Mouse (Mus musculus): ENCODE measurements around the gene Map4k3. TPM values are rescaled to one million over a fixed set of nuclear protein-coding genes. Genes with fewer than 3 reads are reported as not detected.
"Not testable (repeated sequence)": the region's sequence is repeated elsewhere in the genome, so short reads cannot be mapped to it uniquely, and the experiment has no call there.

Map4k3 gene
- polyA plus RNA-seq (2016; fragmentation: Nextera tagmentation; extraction: Ambion mirVana) = 13.9 and 15.9 TPM in 2 replicates

- H3K27me3 ChIP-seq (ENCODE audit: poor library complexity, severe bottlenecking) = no peaks in the 10 kb centered on the region
- peak within 1 kb of the TSS; percentile 98 for H3K4me3 ChIP-seq
- under 1% methylated on average over 57 of the region's 64 CpGs for WGBS
- H3K4me1 ChIP-seq = peaks cover 24% of the 10 kb centered on the region
- H3K9me3 ChIP-seq = peaks cover 3% of the 10 kb centered on the region; the same call in 1 of the 2 replicates
- peak within 1 kb of the TSS; percentile 96 for H3K27ac ChIP-seq
- peak; percentile 82 for DNase-seq (ENCODE audit: extremely low spot score, low spot score)
- peaks cover 9% of the 10 kb centered on the region for H3K36me3 ChIP-seq (replicated peaks)
Measured at GRCm38 (mm10) chr17:80728062-80728858, at the start of gene Map4k3. TSS of gene Map4k3 (minus strand) at chr17:80728485.

GRCm38 (mm10) chr17:80777581-80777980 lies 49.3 kb upstream of the Map4k3 start:
- no peaks in the 10 kb centered on the region for H3K27me3 ChIP-seq (ENCODE audit: poor library complexity, severe bottlenecking)
- 85% methylated on average over 1 of the region's 1 CpGs for WGBS
- peaks cover 9% of the 10 kb centered on the region; the same call in 1 of the 2 replicates for H3K4me1 ChIP-seq

GRCm38 (mm10) chr17:80775178-80775788 lies 47.0 kb upstream of the Map4k3 start:
- 87% methylated on average over 8 of the region's 8 CpGs for WGBS
- Histone ChIP-seq H3K36me3 (replicated peaks) (no peaks in the 10 kb centered on the region), H3K27me3 (ENCODE audit: poor library complexity, severe bottlenecking) (no peaks in the 10 kb centered on the region), H3K27ac (no peak overlapping the region), H3K4me1 (no peaks in the 10 kb centered on the region), H3K4me3 (no peak overlapping the region), H3K9me3 (peaks cover under 1% of the 10 kb centered on the region; the same call in 1 of the 2 replicates)
- no peak for DNase-seq (ENCODE audit: extremely low spot score, low spot score)

More at GRCm38 (mm10) chr17:80777581-80777980, 49.3 kb upstream of the Map4k3 start:
- H3K36me3 ChIP-seq (replicated peaks) = no peaks in the 10 kb centered on the region
- H3K4me3 ChIP-seq = no peak overlapping the region
- H3K27ac ChIP-seq = no peak overlapping the region
- H3K9me3 ChIP-seq = no peaks in the 10 kb centered on the region; the same call in 1 of the 2 replicates
- DNase-seq (ENCODE audit: extremely low spot score, low spot score) = no peak

- H3K9me3 ChIP-seq = peaks cover 3% of the 10 kb centered on the region; the same call in 1 of the 2 replicates
- no peak overlapping the region for H3K27ac ChIP-seq
- 85% methylated on average over 14 of the region's 14 CpGs for WGBS
- H3K4me3 ChIP-seq = no peak overlapping the region
- no peak for DNase-seq (ENCODE audit: extremely low spot score, low spot score)
- H3K36me3 ChIP-seq (replicated peaks) = no peaks in the 10 kb centered on the region
- no peaks in the 10 kb centered on the region for H3K4me1 ChIP-seq
- H3K27me3 ChIP-seq (ENCODE audit: poor library complexity, severe bottlenecking) = no peaks in the 10 kb centered on the region
Measured at GRCm38 (mm10) chr17:80772545-80773453, 44.5 kb upstream of the Map4k3 start.

- DNase-seq (ENCODE audit: extremely low spot score, low spot score) = no peak
Measured at GRCm38 (mm10) chr17:80770065-80770464, 41.8 kb upstream of the Map4k3 start.

GRCm38 (mm10) chr17:80765204-80765603 lies 36.9 kb upstream of the Map4k3 start:
- Histone ChIP-seq H3K27ac (no peak overlapping the region), H3K4me1 (no peaks in the 10 kb centered on the region), H3K9me3 (peaks cover 2% of the 10 kb centered on the region; the same call in 1 of the 2 replicates), H3K36me3 (replicated peaks) (no peaks in the 10 kb centered on the region), H3K27me3 (ENCODE audit: poor library complexity, severe bottlenecking) (no peaks in the 10 kb centered on the region), H3K4me3 (no peak overlapping the region)
- 80% methylated on average over 2 of the region's 2 CpGs for WGBS
- DNase-seq (ENCODE audit: extremely low spot score, low spot score) = no peak

More at GRCm38 (mm10) chr17:80770065-80770464, 41.8 kb upstream of the Map4k3 start:
- Histone ChIP-seq H3K27me3 (ENCODE audit: poor library complexity, severe bottlenecking) (no peaks in the 10 kb centered on the region), H3K4me1 (no peaks in the 10 kb centered on the region), H3K36me3 (replicated peaks) (no peaks in the 10 kb centered on the region), H3K4me3 (no peak overlapping the region), H3K27ac (no peak overlapping the region), H3K9me3 (peaks cover 3% of the 10 kb centered on the region; the same call in 1 of the 2 replicates)
- WGBS = 71% methylated on average over 1 of the region's 1 CpGs

GRCm38 (mm10) chr17:80763065-80763681 lies 34.9 kb upstream of the Map4k3 start:
- Histone ChIP-seq H3K4me3 (no peak overlapping the region), H3K4me1 (no peaks in the 10 kb centered on the region), H3K27me3 (ENCODE audit: poor library complexity, severe bottlenecking) (no peaks in the 10 kb centered on the region), H3K9me3 (no peaks in the 10 kb centered on the region), H3K27ac (no peak overlapping the region), H3K36me3 (replicated peaks) (no peaks in the 10 kb centered on the region)
- 89% methylated on average over 11 of the region's 11 CpGs for whole genome bisulfite sequencing
- no peak for DNase-seq (ENCODE audit: extremely low spot score, low spot score)

- Histone ChIP-seq H3K27me3 (ENCODE audit: poor library complexity, severe bottlenecking) (no peaks in the 10 kb centered on the region), H3K4me3 (no peak overlapping the region), H3K9me3 (no peaks in the 10 kb centered on the region), H3K4me1 (no peaks in the 10 kb centered on the region), H3K27ac (no peak overlapping the region), H3K36me3 (replicated peaks) (no peaks in the 10 kb centered on the region)
- no peak for DNase-seq (ENCODE audit: extremely low spot score, low spot score)
- 87% methylated on average over 9 of the region's 9 CpGs for whole genome bisulfite sequencing
Measured at GRCm38 (mm10) chr17:80762391-80763040, 34.2 kb upstream of the Map4k3 start.

GRCm38 (mm10) chr17:80761191-80761590 lies 32.9 kb upstream of the Map4k3 start:
- not testable (repeated sequence) for H3K4me1 ChIP-seq; H3K27ac ChIP-seq; H3K4me3 ChIP-seq; DNase-seq (ENCODE audit: extremely low spot score, low spot score); H3K9me3 ChIP-seq; H3K36me3 ChIP-seq (replicated peaks); H3K27me3 ChIP-seq (ENCODE audit: poor library complexity, severe bottlenecking)
- WGBS = 93% methylated on average over 8 of the region's 8 CpGs

- Histone ChIP-seq H3K4me1 (no peaks in the 10 kb centered on the region), H3K27me3 (ENCODE audit: poor library complexity, severe bottlenecking) (no peaks in the 10 kb centered on the region), H3K36me3 (replicated peaks) (no peaks in the 10 kb centered on the region), H3K9me3 (no peaks in the 10 kb centered on the region), H3K27ac (no peak overlapping the region), H3K4me3 (no peak overlapping the region)
- 90% methylated on average over 16 of the region's 16 CpGs for WGBS
- no peak for DNase-seq (ENCODE audit: extremely low spot score, low spot score)
Measured at GRCm38 (mm10) chr17:80760344-80761145, 32.3 kb upstream of the Map4k3 start.

- H3K27ac ChIP-seq = no peak overlapping the region
- no peaks in the 10 kb centered on the region for H3K9me3 ChIP-seq
- H3K27me3 ChIP-seq (ENCODE audit: poor library complexity, severe bottlenecking) = no peaks in the 10 kb centered on the region
- DNase-seq (ENCODE audit: extremely low spot score, low spot score) = no peak
- no peaks in the 10 kb centered on the region for H3K36me3 ChIP-seq (replicated peaks)
- H3K4me3 ChIP-seq = no peak overlapping the region
- H3K4me1 ChIP-seq = peaks cover 8% of the 10 kb centered on the region; the same call in 1 of the 2 replicates
- 88% methylated on average over 5 of the region's 5 CpGs for WGBS
Measured at GRCm38 (mm10) chr17:80756043-80756442, 27.8 kb upstream of the Map4k3 start.

Measured in forebrain, embryonic 10.5 days (tissue).